Mouse (Mus musculus) intestine, embryonic 14.5 days (tissue): ENCODE measurements around the gene Nptx1. TPM values are rescaled to one million over a fixed set of nuclear protein-coding genes. Genes with fewer than 3 reads are reported as not detected.
A peak's percentile ranks its signal among the peaks of the same experiment; 100 is the strongest.

ENCODE experiments used
- ATAC-seq: fragments of 200-750 bp; cut with Nextera tagmentation; replicated peaks from 2 replicates; pipeline ENCODE4 v1.8.0; 2017; ENCODE audit warnings: low read depth, moderate number of reproducible peaks, moderate TSS enrichment, moderate library complexity; ENCODE audit not compliant: low FRiP score, low TSS enrichment
- DNase-seq: peaks from one replicate; pipeline ENCODE4 v3.0.0-alpha.2; 2018; ENCODE audit warnings: low spot score
- H3K27ac ChIP-seq: fragments of 300-500 bp; sonication (generic); 2 replicates; pipeline ENCODE4 v1.5.1; 2014; ENCODE audit warnings: low read depth, mild to moderate bottlenecking, control low read depth
- H3K27me3 ChIP-seq: fragments of 300-500 bp; sonication (generic); replicated peaks from 2 replicates; pipeline ENCODE4 v1.6.1; 2014; ENCODE audit warnings: low read length, control low read depth; ENCODE audit not compliant: control insufficient read depth, insufficient read depth
- H3K36me3 ChIP-seq: fragments of 300-500 bp; sonication (generic); 2 replicates; pipeline ENCODE4 v1.6.1; 2014; ENCODE audit warnings: low read length, control low read depth; ENCODE audit not compliant: control insufficient read depth, insufficient read depth
- H3K4me1 ChIP-seq: fragments of 300-500 bp; sonication (generic); replicated peaks from 2 replicates; pipeline ENCODE4 v1.6.1; 2014; ENCODE audit warnings: low read length, control low read depth, mixed read lengths; ENCODE audit not compliant: control insufficient read depth, insufficient read depth
- H3K4me2 ChIP-seq: fragments of 300-500 bp; sonication (generic); 2 replicates; pipeline ENCODE4 v1.6.1; 2014; ENCODE audit warnings: low read length
- H3K4me3 ChIP-seq: fragments of 300-500 bp; sonication (generic); 2 replicates; pipeline ENCODE4 v1.5.1; 2014; ENCODE audit warnings: low read depth, low read length, control low read depth, mixed read lengths
- H3K9ac ChIP-seq: fragments of 300-500 bp; sonication (generic); 2 replicates; pipeline ENCODE4 v1.6.1; 2014; ENCODE audit warnings: mild to moderate bottlenecking, low read length
- H3K9me3 ChIP-seq: fragments of 300-500 bp; sonication (generic); 2 replicates; pipeline ENCODE4 v1.6.1; 2016; ENCODE audit warnings: low read length, control low read depth; ENCODE audit not compliant: control insufficient read depth
- WGBS: fragments of 180-500 bp; shearing (Covaris S2); extraction: QIAGEN DNeasy Blood & Tissue Kit; methylation state at CpG from one replicate; pipeline ENCODE4 v1.1.7; 2014; 5-methylcytosine and 5-hydroxymethylcytosine counted together
- polyA plus RNA-seq: library from polyadenylated mRNA; unstranded; fragments of >200 nt; fragmentation: Nextera tagmentation; extraction: Ambion mirVana; gene quantifications from 2 replicates; pipeline ENCODE4 v1.2.1, GENCODE M21; 2014

Nptx1 gene
- polyA plus RNA-seq, 1 experiment from 2014 or later: 1.3 TPM

DNA sequence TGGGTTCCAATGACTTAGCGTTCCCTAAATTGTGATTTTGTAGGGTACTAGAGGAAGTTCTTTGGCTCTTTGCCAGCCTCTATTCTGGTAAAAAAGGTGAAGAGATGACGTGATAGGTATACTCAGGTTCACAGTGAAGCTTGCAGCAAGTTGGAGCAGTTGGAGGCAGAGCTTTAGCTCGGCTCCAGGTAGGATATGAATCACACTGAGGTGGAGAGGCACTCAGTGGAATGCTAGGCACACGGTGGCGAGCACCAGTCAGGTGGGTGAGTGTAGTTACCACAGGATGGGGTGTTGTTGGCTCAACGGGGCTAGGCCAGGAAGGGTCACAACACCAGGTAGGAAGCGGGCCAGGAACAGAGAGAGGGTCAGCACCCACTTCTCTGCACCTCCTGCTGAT, 7.6 kb upstream of the Nptx1 start:
- DNase-seq (no peak), ATAC-seq (no peak)
- Histone ChIP-seq H3K9ac (no peak overlapping the region), H3K36me3 (no peaks in the 10 kb centered on the region), H3K4me3 (no peak overlapping the region), H3K27ac (no peak overlapping the region), H3K27me3 (peaks cover 26% of the 10 kb centered on the region), H3K9me3 (no peaks in the 10 kb centered on the region), H3K4me1 (peaks cover 14% of the 10 kb centered on the region), H3K4me2 (no peak overlapping the region)
- WGBS: 83% methylated on average over 7 of the region's 7 CpGs

DNA sequence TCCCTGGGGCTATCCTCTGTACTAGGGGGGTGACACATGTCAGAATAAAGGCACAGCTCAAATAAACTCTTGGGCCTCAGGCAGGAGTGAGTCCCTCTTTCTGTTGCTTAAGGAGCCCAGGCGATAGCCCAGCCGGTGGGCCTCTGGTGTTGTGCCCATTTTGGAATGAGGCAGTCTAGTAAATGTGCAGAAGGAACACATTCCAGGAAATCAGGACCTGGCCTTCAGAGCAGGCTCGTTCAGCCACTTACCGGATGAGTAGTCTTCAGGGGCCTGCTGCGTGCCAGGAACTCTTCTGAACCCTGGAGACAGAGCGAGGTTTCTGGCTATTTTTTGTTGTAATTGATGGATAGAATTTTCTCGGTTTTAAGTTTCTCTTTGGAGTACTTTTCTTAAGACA, 7.2 kb upstream of the Nptx1 start:
- Histone ChIP-seq H3K27me3 (peaks cover 30% of the 10 kb centered on the region), H3K4me3 (no peak overlapping the region), H3K9me3 (no peaks in the 10 kb centered on the region), H3K4me2 (no peak overlapping the region), H3K9ac (no peak overlapping the region), H3K27ac (no peak overlapping the region), H3K36me3 (no peaks in the 10 kb centered on the region), H3K4me1 (peaks cover 14% of the 10 kb centered on the region)
- DNase-seq: no peak
- ATAC-seq: no peak
- 73% methylated on average over 7 of the region's 7 CpGs for WGBS

DNA sequence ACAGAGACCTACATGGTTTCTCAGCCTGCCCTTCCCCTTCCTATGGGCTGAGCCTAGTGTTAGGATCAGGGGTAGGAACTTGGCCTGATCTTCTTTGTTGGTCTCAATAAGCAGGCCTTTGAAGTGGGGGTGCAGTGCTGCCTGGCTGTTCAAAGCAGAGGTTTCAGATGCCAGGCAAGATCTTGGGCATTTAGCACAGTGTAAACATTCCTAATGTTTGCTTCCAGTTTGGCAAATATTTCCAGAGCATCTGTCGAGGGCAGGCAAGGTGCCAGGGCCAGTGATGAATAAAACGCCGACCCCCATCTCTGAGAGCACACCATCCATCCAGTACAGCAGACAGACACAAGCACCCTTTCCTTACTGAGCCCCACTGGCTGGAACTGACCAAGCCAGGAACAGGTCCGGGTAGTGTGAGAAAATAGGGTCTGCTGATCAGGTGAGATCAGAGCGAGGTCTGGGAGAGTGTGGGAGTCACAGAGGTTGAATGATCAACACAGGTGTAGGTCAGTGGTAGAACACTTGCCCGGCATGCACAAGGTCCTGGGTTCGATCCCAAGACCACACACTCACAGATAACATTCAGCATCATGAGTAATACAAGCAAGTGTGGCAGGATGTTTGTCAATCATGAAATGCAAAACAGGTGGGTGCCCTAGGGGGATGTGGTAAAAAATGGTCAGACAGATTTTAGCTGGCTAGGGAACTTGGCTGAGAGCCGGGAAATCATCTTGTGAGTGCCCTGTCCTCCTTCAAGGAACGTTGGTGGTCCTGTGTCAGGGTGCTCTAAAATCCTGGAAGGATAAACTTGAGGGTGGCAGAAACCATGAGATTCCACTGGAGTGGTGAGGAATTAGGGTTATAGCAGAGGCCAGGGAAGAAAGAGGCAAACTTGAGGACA, 5.6 kb upstream of the Nptx1 start:
- Histone ChIP-seq H3K4me3 (no peak overlapping the region), H3K9me3 (no peaks in the 10 kb centered on the region), H3K4me1 (peaks cover 18% of the 10 kb centered on the region), H3K4me2 (no peak overlapping the region), H3K9ac (no peak overlapping the region), H3K27ac (no peak overlapping the region), H3K36me3 (no peaks in the 10 kb centered on the region), H3K27me3 (peaks cover 46% of the 10 kb centered on the region)
- DNase-seq (no peak), ATAC-seq (no peak)
- WGBS: 50% methylated on average over 9 of the region's 9 CpGs

DNA sequence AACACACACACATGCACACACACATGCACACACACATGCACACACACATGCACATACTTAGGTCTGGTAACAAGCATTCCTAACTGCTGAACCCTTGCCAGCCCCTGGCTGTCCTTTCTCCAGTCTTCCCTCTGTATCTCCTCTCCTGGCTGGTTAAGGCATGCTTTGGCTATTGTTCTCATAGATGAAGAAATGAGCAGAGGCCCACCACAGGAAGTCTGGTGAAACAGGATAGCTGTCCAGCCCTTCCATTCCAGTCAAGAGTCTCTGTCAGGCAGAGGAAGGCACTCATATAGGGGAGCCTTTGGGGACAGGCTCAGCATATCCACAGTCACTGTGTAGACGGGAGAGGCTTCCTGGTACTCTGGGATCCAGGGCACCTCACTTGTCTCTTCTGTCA, 4.7 kb upstream of the Nptx1 start:
- ATAC-seq (no peak), DNase-seq (no peak)
- WGBS: 60% methylated on average over 1 of the region's 1 CpGs
- Histone ChIP-seq H3K9ac (no peak overlapping the region), H3K9me3 (no peaks in the 10 kb centered on the region), H3K27ac (no peak overlapping the region), H3K27me3 (peaks cover 54% of the 10 kb centered on the region), H3K4me2 (no peak overlapping the region), H3K36me3 (no peaks in the 10 kb centered on the region), H3K4me3 (no peak overlapping the region), H3K4me1 (peaks cover 23% of the 10 kb centered on the region)

DNA sequence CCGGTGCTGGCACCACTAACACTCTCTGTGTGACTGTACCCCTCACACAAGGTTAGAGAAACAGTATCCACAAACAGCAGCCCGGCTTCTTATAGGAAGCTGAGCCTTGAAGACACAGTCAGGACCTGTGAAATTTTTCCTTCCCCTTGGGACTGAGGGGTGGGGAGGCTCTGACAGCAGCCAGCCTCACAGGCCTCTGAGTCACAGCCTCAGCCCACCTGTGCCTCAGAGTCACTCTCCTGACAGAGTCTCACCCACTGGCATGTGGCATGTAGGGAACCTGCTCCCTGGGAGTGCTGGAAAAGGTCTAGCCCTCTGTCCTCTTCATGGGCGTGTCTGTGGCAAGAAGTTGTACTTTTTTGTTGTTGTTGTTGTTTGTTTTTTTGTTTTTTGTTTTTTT, 3.9 kb upstream of the Nptx1 start:
- peaks cover 62% of the 10 kb centered on the region for H3K27me3 ChIP-seq
- no peak overlapping the region for H3K27ac ChIP-seq
- peaks cover 30% of the 10 kb centered on the region for H3K4me1 ChIP-seq
- WGBS: 54% methylated on average over 3 of the region's 3 CpGs
- H3K9me3 ChIP-seq: no peaks in the 10 kb centered on the region
- no peak for DNase-seq
- H3K4me3 ChIP-seq: no peak overlapping the region
- no peaks in the 10 kb centered on the region for H3K36me3 ChIP-seq
- ATAC-seq: no peak
- no peak overlapping the region for H3K9ac ChIP-seq
- no peak overlapping the region for H3K4me2 ChIP-seq

DNA sequence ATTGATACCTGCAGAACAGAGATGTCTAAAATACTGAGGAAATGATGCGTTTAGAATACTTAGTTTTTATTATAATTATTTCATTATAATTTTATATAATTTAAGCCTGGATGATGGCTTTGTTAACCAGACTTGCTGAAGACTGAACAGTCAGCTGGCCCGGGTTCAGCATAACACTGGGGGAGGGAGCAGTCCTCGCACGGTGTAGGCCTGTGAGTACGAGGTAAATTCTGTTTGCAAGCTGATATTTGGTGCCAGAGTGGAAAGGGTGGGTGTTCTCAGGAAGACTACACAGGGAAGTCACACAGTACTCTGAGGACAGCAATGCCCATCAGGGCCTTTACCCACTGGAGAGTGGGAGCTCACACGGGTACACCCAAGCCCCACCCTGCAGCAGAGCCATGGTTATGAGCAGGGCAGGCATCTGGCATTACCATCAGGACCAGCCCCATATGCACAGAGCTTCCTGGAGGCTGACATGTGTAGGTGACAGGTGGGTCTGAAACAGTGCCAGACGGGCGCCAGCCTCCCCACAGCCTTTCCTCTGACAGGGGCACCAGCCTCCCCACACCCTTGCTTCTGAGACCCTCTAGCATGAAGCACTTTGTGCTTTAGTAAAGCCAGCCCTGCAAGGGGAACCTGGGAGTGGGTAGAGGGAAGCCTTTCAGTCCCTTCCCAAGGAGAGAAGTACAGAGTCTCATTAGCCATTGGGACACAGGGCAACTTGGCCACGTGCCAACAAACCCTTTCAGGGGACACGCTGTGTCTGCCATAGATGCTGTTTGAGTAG, 3.2 kb upstream of the Nptx1 start:
- no peak overlapping the region for H3K4me2 ChIP-seq
- DNase-seq (no peak), ATAC-seq (no peak)
- H3K4me1 ChIP-seq: peaks cover 31% of the 10 kb centered on the region
- no peak overlapping the region for H3K4me3 ChIP-seq
- no peaks in the 10 kb centered on the region for H3K36me3 ChIP-seq
- H3K9me3 ChIP-seq: no peaks in the 10 kb centered on the region
- peaks cover 65% of the 10 kb centered on the region for H3K27me3 ChIP-seq
- H3K9ac ChIP-seq: no peak overlapping the region
- H3K27ac ChIP-seq: no peak overlapping the region
- WGBS: 47% methylated on average over 10 of the region's 10 CpGs

DNA sequence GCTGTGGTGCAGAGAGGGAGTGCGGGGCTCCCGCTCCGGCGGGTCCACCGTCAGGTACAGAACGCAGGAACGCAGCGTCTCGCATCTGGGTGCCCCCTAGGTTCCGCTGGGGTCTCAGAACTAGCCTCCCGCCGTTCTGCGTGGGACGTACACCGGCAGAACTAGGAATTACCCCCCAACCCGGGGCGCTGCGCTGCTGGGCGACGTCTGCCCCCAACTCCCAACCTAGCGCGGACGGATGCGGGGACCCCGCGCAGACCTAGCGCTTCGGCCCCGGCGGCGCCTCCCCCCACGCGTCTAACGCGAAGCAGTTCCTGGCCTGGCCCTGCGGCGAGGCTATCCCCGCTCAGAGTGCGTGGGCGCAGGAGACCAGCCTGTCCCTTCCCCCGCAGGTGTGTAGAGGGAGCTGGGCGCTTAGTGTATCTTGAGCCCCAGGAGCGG, 1.8 kb upstream of the Nptx1 start:
- under 1% methylated on average over 43 of the region's 43 CpGs for WGBS
- peak overlapping the region; percentile 99 for H3K4me2 ChIP-seq
- ATAC-seq: no peak
- H3K27me3 ChIP-seq: peaks cover 78% of the 10 kb centered on the region
- H3K27ac ChIP-seq: no peak overlapping the region
- no peak overlapping the region; the same call in 1 of the 2 replicates for H3K9ac ChIP-seq
- H3K4me3 ChIP-seq: peak overlapping the region; percentile 52
- H3K4me1 ChIP-seq: peaks cover 32% of the 10 kb centered on the region
- no peaks in the 10 kb centered on the region for H3K36me3 ChIP-seq
- H3K9me3 ChIP-seq: no peaks in the 10 kb centered on the region
- no peak for DNase-seq

GRCm38 (mm10) chr11:119548741-119549370, 1.3 kb upstream of the Nptx1 start:
- no peak for ATAC-seq

More at GRCm38 (mm10) chr11:119548741-119549370, 1.3 kb upstream of the Nptx1 start:
- no peak overlapping the region for H3K27ac ChIP-seq
- H3K4me3 ChIP-seq: peak overlapping the region; percentile 52
- peaks cover 32% of the 10 kb centered on the region for H3K4me1 ChIP-seq
- peaks cover 80% of the 10 kb centered on the region for H3K27me3 ChIP-seq
- H3K4me2 ChIP-seq: peak overlapping the region; percentile 99
- 2% methylated on average over 37 of the region's 37 CpGs for WGBS
- no peak overlapping the region; the same call in 1 of the 2 replicates for H3K9ac ChIP-seq
- DNase-seq: peak; percentile 71
- H3K36me3 ChIP-seq: no peaks in the 10 kb centered on the region
- no peaks in the 10 kb centered on the region for H3K9me3 ChIP-seq
